Mouse (Mus musculus): ENCODE data around the gene Sesn3.

DNA sequence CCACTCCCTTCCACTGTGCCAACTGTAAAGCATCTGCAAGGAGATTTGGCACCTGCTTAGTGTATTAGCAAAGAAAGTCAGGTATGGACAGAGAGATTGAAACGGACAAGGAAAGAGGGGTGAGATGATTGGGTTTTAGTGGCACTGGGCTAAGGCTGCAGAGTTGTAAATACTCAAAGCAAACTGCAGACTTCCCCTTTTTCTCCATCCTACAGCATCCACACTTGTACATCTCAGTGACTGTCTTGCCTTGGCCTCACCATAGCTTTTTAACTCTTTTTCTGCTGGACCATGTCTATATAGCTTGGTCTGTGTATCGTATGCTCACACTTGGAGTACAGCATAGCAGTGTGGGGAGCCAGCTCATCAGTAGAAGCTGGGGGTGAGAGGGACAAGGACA lies 75.9 kb downstream of the Sesn3 start:
- TF ChIP-seq CTCF (IDR thresholded peaks at IDR 0.05; ENCODE audit: borderline replicate concordance, insufficient read depth, low read length) (no peak), POLR2A (IDR thresholded peaks at IDR 0.05; ENCODE audit: low read depth, low read length) (no peak)

Data from embryonic fibroblast, embryonic 13.5 days (primary cell).